Mouse (Mus musculus): ENCODE data around the gene Hsf2bp.

Hsf2bp gene

GRCm38 (mm10) chr17:32031684-32032083 is 4.5 kb downstream of the Hsf2bp start:
- no peak for DNase-seq (ENCODE audit: low spot score in 2 of 2)

GRCm38 (mm10) chr17:32028301-32028700 is 7.8 kb downstream of the Hsf2bp start:
- DNase-seq (ENCODE audit: low spot score in 2 of 2), result no peak

- DNase-seq (ENCODE audit: low spot score in 2 of 2), result no peak
Measured at GRCm38 (mm10) chr17:32027666-32028065, 8.5 kb downstream of the Hsf2bp start.

- DNase-seq (ENCODE audit: low spot score in 2 of 2), result peak; percentile 28 to 39
Measured at GRCm38 (mm10) chr17:32025386-32025785, 10.8 kb downstream of the Hsf2bp start.

- DNase-seq (ENCODE audit: low spot score in 2 of 2), result no peak
Measured at GRCm38 (mm10) chr17:32024671-32025073, 11.5 kb downstream of the Hsf2bp start.

- DNase-seq (ENCODE audit: low spot score in 2 of 2), result peak; percentile 86 to 94
Measured at GRCm38 (mm10) chr17:32023088-32023487, 13.1 kb downstream of the Hsf2bp start.

GRCm38 (mm10) chr17:32022551-32022950 is 13.6 kb downstream of the Hsf2bp start:
- no peak for DNase-seq (ENCODE audit: low spot score in 2 of 2)

- no peak for DNase-seq (ENCODE audit: low spot score in 2 of 2)
Measured at GRCm38 (mm10) chr17:32021981-32022380, 14.2 kb downstream of the Hsf2bp start.

- DNase-seq (ENCODE audit: low spot score in 2 of 2), result no peak
Measured at GRCm38 (mm10) chr17:32018127-32018894, 17.8 kb downstream of the Hsf2bp start.

GRCm38 (mm10) chr17:32016481-32016880 is 19.7 kb downstream of the Hsf2bp start:
- no peak for DNase-seq (ENCODE audit: low spot score in 2 of 2)

- DNase-seq (ENCODE audit: low spot score in 2 of 2), result no peak
Measured at GRCm38 (mm10) chr17:32013659-32014058, 22.5 kb downstream of the Hsf2bp start.

- no peak for DNase-seq (ENCODE audit: low spot score in 2 of 2)
Measured at GRCm38 (mm10) chr17:32012254-32012653, 23.9 kb downstream of the Hsf2bp start.

GRCm38 (mm10) chr17:32011694-32012093 is 24.5 kb downstream of the Hsf2bp start:
- no peak for DNase-seq (ENCODE audit: low spot score in 2 of 2)

- no peak for DNase-seq (ENCODE audit: low spot score in 2 of 2)
Measured at GRCm38 (mm10) chr17:32006800-32007199, 29.3 kb downstream of the Hsf2bp start.

GRCm38 (mm10) chr17:32003251-32003650 is 32.9 kb downstream of the Hsf2bp start:
- DNase-seq (ENCODE audit: low spot score in 2 of 2), result no peak

- no peak for DNase-seq (ENCODE audit: low spot score in 2 of 2)
Measured at GRCm38 (mm10) chr17:31998351-31998750, 37.8 kb downstream of the Hsf2bp start.

- DNase-seq (ENCODE audit: low spot score in 2 of 2), result peak; percentile 11 to 29
Measured at GRCm38 (mm10) chr17:31996331-31996730, 39.8 kb downstream of the Hsf2bp start.

GRCm38 (mm10) chr17:31995784-31996183 is 40.4 kb downstream of the Hsf2bp start:
- DNase-seq (ENCODE audit: low spot score in 2 of 2), result no peak

GRCm38 (mm10) chr17:31994132-31994531 is 42.0 kb downstream of the Hsf2bp start:
- no peak for DNase-seq (ENCODE audit: low spot score in 2 of 2)

- DNase-seq (ENCODE audit: low spot score in 2 of 2), result no peak
Measured at GRCm38 (mm10) chr17:31993354-31993753, 42.8 kb downstream of the Hsf2bp start.

GRCm38 (mm10) chr17:31992004-31992403 is 44.1 kb downstream of the Hsf2bp start:
- DNase-seq (ENCODE audit: low spot score in 2 of 2), result no peak

GRCm38 (mm10) chr17:31989035-31989434 is 47.1 kb downstream of the Hsf2bp start:
- no peak for DNase-seq (ENCODE audit: low spot score in 2 of 2)

- no peak for DNase-seq (ENCODE audit: low spot score in 2 of 2)
Measured at GRCm38 (mm10) chr17:31986915-31987314, 49.2 kb downstream of the Hsf2bp start.

- DNase-seq (ENCODE audit: low spot score in 2 of 2), result no peak
Measured at GRCm38 (mm10) chr17:31983491-31983890, 52.7 kb downstream of the Hsf2bp start.
